Mouse (Mus musculus): ENCODE measurements around the gene Sertad1.

GRCm38 (mm10) chr7:27507711-27508647, 21.3 kb downstream of the Sertad1 start:
- TF ChIP-seq CTCF (IDR thresholded peaks at IDR 0.05; ENCODE audit: extremely low read depth, insufficient read depth, low read length) (no peak), POLR2A (IDR thresholded peaks at IDR 0.05; ENCODE audit: extremely low read depth, insufficient read depth, low read length) (peak; percentile 78)

Measured in cortical plate, adult 2 months (tissue).